Mouse (Mus musculus): Measurements from ENCODE around the gene Hs6st2. TPM values are rescaled to one million over a fixed set of nuclear protein-coding genes. Genes with fewer than 3 reads are reported as not detected.

Gene Hs6st2
- polyA plus RNA-seq, 1 experiment from 2014 or later = 8.8 TPM

DNA sequence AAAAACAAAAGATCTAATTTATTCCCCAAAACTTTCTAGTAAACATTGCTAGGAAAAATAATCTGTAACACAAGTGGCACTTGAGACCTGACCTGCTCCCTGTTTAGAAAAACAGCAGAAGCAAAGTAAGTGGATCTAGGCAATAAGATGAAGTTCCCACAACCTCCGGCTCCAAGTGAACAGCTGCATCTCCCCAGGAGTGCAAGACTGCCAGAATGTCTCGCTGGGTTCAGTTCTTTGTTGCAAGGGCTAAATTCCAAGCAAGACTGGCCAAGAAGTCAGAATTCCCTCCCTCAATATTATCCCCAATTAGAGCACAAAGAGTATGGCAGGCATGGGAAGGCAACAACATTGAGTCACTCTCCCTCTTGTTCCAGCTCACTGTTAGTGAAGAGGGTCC is 23.4 kb downstream of the Hs6st2 start:
- no peaks in the 10 kb centered on the region for H3K4me1 ChIP-seq (replicated peaks)
- H3K4me2 ChIP-seq = no peak overlapping the region
- H3K27me3 ChIP-seq = no peaks in the 10 kb centered on the region
- no peak overlapping the region for H3K4me3 ChIP-seq
- no peak overlapping the region for H3K9ac ChIP-seq
- H3K9me3 ChIP-seq (replicated peaks) = no peaks in the 10 kb centered on the region
- 70% methylated on average over 2 of the region's 2 CpGs for WGBS
- H3K36me3 ChIP-seq = no peaks in the 10 kb centered on the region
- no peak overlapping the region for H3K27ac ChIP-seq
- no peak for ATAC-seq (replicated peaks; ENCODE audit: insufficient number of reproducible peaks, insufficient read depth, low FRiP score, low read depth)

DNA sequence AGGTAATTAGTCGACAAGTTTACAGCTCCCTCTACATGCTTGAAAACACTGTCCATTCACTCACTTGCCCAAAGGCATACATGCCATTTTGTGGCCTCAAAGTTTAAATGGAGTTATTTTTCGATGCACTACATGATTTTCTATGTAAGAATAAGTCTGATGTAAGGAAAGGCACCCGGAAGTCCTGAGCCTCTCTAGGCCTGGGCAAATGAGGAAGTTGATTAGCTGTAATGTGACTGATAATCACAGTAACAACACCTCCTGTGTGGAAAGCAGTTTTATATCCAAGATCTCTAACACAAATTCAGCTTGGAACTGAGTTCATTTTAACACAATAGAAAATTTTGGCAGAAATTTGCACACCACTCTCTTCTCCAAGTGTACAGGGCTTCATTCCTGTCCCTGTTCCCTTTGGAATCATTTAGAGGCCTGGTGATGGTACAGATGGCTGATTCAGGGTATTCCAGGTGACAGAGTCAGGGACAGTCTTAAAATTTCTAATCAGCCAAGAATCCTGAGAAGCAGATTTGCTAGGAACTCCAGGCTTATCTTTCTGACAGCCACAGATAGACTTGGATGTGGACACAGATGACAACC is 38.9 kb downstream of the Hs6st2 start:
- WGBS = 67% methylated on average over 3 of the region's 3 CpGs

DNA sequence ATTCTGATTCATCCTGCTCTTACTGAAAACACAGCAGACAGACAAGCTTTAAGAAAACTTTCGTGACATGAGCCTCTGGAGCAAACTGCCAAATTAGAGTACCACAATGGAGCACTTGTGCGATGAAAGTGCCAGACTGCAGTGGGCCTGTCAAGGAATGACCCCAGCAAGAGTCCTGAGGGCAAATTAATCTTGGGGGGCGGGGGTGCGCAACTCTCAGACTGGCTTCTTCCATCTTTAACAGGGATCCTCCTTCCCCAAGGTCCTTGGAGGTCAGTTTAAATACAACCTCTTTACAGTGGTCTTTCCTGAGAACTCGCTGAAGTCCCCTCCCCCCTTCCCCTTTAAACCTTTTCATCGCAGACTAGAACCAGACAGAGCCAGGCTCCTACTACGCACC is 45.9 kb downstream of the Hs6st2 start:
- no peaks in the 10 kb centered on the region for H3K4me1 ChIP-seq (replicated peaks)
- 68% methylated on average over 7 of the region's 7 CpGs for WGBS
- H3K9ac ChIP-seq = no peak overlapping the region
- no peak overlapping the region for H3K27ac ChIP-seq
- H3K4me2 ChIP-seq = no peak overlapping the region
- H3K4me3 ChIP-seq = no peak overlapping the region
- H3K9me3 ChIP-seq (replicated peaks) = no peaks in the 10 kb centered on the region
- no peaks in the 10 kb centered on the region for H3K27me3 ChIP-seq
- H3K36me3 ChIP-seq = no peaks in the 10 kb centered on the region
- ATAC-seq (replicated peaks; ENCODE audit: insufficient number of reproducible peaks, insufficient read depth, low FRiP score, low read depth) = no peak

More for the DNA sequence above, 38.9 kb downstream of the Hs6st2 start:
- Histone ChIP-seq H3K4me1 (replicated peaks) (no peaks in the 10 kb centered on the region), H3K9me3 (replicated peaks) (no peaks in the 10 kb centered on the region), H3K9ac (no peak overlapping the region), H3K27ac (no peak overlapping the region), H3K27me3 (no peaks in the 10 kb centered on the region), H3K4me2 (no peak overlapping the region), H3K4me3 (no peak overlapping the region), H3K36me3 (no peaks in the 10 kb centered on the region)
- ATAC-seq (replicated peaks; ENCODE audit: insufficient number of reproducible peaks, insufficient read depth, low FRiP score, low read depth) = no peak

DNA sequence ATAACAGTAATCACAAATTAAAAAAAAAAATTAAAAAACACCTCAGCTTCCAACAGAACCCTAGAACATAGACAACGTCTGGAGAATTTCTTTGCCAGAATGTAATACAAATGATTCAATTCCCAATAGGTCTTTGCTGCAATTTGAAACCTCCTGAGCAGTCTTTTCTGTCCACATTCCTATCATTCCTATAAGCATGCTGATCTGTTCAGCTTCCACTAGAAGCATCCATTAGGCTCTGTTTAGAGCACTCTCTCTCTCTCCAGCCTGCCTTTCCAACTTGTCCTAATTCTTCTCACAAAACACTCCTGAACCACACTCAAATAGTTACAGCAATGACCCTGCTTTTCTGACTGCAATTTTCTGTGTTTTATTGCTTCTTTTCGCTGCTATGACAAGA is 50.3 kb downstream of the Hs6st2 start:
- Histone ChIP-seq H3K27me3 (no peaks in the 10 kb centered on the region), H3K4me1 (replicated peaks) (no peaks in the 10 kb centered on the region), H3K4me3 (no peak overlapping the region), H3K4me2 (no peak overlapping the region), H3K9me3 (replicated peaks) (no peaks in the 10 kb centered on the region), H3K9ac (no peak overlapping the region), H3K36me3 (no peaks in the 10 kb centered on the region), H3K27ac (no peak overlapping the region)
- 46% methylated on average over 2 of the region's 2 CpGs for WGBS
- no peak for ATAC-seq (replicated peaks; ENCODE audit: insufficient number of reproducible peaks, insufficient read depth, low FRiP score, low read depth)

DNA sequence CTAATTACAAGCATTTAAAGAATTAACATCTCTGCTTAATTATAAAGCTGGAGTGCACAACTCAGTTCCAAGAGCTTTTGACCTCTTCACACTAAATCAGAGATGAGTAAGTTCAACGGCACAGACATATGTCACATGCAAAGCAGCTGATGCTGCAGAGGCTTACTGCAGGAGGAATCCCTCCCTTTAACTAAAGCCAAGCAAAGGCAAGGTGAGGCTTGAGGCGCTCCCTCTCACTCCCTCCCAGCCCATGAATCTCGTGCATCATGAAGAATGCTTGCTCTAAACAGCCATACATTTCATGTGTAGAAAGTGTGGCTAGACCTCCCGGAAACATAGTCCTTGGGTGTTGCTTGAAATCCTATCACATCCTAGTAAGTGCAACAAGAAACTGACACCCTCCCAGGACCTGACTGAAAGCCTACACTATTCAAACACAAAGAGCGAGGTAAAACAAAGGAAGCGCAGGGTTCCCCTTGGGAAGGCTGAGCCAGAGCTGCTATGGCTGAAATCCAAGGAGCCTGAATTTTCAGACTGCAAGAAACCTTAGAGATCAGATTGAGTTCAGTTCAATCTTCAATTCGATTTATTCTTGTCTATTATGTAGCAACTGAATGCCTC is 67.2 kb downstream of the Hs6st2 start:
- no peaks in the 10 kb centered on the region for H3K9me3 ChIP-seq (replicated peaks)
- no peaks in the 10 kb centered on the region for H3K27me3 ChIP-seq
- H3K36me3 ChIP-seq = no peaks in the 10 kb centered on the region
- H3K4me3 ChIP-seq = no peak overlapping the region
- ATAC-seq (replicated peaks; ENCODE audit: insufficient number of reproducible peaks, insufficient read depth, low FRiP score, low read depth) = no peak
- no peaks in the 10 kb centered on the region for H3K4me1 ChIP-seq (replicated peaks)
- 40% methylated on average over 7 of the region's 7 CpGs for WGBS
- no peak overlapping the region for H3K9ac ChIP-seq
- H3K27ac ChIP-seq = no peak overlapping the region
- no peak overlapping the region for H3K4me2 ChIP-seq

DNA sequence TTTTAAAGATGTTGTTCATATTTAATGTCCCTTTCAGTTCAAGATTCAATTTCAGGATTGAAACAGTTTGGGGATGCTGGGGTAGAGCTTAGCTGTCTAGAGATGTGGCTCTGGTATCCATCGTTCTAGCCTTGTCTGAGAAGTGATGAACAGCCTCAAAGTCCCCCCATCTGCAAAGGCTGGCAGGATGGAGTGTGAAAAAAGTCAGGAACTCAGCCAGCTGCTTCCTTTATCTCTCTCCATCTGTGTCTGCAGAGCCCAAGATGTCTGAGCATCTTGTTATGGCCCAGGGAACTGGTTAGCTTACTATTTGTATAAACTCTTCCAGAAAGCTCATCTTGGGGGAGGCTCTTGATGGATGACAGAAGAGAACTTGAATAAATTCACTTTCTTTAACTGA is 70.9 kb downstream of the Hs6st2 start:
- no peak overlapping the region for H3K9ac ChIP-seq
- WGBS = 25% methylated on average over 1 of the region's 1 CpGs
- H3K27ac ChIP-seq = no peak overlapping the region
- no peaks in the 10 kb centered on the region for H3K27me3 ChIP-seq
- no peaks in the 10 kb centered on the region for H3K36me3 ChIP-seq
- no peak for ATAC-seq (replicated peaks; ENCODE audit: insufficient number of reproducible peaks, insufficient read depth, low FRiP score, low read depth)
- H3K4me3 ChIP-seq = no peak overlapping the region
- no peaks in the 10 kb centered on the region for H3K4me1 ChIP-seq (replicated peaks)
- H3K9me3 ChIP-seq (replicated peaks) = no peaks in the 10 kb centered on the region
- H3K4me2 ChIP-seq = no peak overlapping the region

DNA sequence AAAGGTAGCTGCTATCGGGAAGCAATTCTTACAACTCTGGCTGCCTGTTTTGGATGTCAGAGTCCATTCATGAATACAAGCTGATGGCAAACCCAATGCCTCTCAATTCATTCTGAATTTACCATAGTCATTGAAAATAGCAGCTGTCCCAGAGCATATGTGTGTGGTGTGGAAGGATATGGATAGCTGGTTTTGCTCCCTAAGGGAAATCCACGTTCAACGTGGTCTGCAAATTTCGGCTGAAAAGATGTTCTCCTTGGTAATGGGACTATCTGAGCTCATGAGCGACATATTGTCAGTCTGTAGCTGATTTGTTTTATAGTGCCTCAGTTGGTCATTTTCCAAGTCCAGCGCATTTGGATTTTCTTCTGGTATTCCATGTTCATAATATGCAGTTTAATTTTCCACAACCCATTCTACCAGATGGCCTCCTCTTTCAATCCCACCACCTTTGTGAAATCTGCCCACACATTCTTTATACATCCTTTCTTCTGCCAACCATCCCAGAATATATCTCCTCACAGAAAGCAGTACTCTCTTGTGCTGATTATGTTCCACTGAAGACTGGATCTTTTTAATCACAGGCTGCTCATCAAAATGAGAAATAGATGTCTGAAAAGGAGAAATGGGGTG is 75.3 kb downstream of the Hs6st2 start:
- no peaks in the 10 kb centered on the region for H3K4me1 ChIP-seq (replicated peaks)
- H3K4me2 ChIP-seq = no peak overlapping the region
- WGBS = 79% methylated on average over 6 of the region's 6 CpGs
- no peaks in the 10 kb centered on the region for H3K27me3 ChIP-seq
- H3K36me3 ChIP-seq = no peaks in the 10 kb centered on the region
- H3K4me3 ChIP-seq = no peak overlapping the region
- H3K9ac ChIP-seq = no peak overlapping the region
- ATAC-seq (replicated peaks; ENCODE audit: insufficient number of reproducible peaks, insufficient read depth, low FRiP score, low read depth) = no peak
- no peaks in the 10 kb centered on the region for H3K9me3 ChIP-seq (replicated peaks)
- H3K27ac ChIP-seq = no peak overlapping the region

DNA sequence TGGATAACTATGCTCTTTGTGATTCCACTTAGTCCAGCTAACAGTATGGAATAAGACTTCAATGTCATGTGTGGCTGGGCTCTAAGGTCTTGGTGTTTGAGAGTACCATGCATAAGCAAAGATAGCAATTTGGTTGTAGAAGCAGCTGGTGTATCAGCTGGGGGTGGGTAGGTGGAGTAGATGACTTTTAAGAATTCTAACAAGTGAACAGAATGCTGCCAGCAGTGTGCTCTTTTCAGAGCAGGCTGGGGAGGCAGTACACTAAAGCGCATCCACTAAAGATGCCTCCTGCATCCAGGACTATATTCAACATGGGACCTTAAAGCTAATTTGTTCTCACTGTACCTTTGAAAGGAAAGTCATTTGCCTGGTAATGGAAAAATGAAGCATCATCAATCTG is 88.9 kb downstream of the Hs6st2 start:
- no peaks in the 10 kb centered on the region for H3K9me3 ChIP-seq (replicated peaks)
- no peak overlapping the region for H3K9ac ChIP-seq
- no peaks in the 10 kb centered on the region for H3K36me3 ChIP-seq
- no peak overlapping the region for H3K4me2 ChIP-seq
- H3K27ac ChIP-seq = no peak overlapping the region
- no peaks in the 10 kb centered on the region for H3K4me1 ChIP-seq (replicated peaks)
- ATAC-seq (replicated peaks; ENCODE audit: insufficient number of reproducible peaks, insufficient read depth, low FRiP score, low read depth) = no peak
- WGBS = 92% methylated on average over 1 of the region's 1 CpGs
- no peaks in the 10 kb centered on the region for H3K27me3 ChIP-seq
- no peak overlapping the region for H3K4me3 ChIP-seq

DNA sequence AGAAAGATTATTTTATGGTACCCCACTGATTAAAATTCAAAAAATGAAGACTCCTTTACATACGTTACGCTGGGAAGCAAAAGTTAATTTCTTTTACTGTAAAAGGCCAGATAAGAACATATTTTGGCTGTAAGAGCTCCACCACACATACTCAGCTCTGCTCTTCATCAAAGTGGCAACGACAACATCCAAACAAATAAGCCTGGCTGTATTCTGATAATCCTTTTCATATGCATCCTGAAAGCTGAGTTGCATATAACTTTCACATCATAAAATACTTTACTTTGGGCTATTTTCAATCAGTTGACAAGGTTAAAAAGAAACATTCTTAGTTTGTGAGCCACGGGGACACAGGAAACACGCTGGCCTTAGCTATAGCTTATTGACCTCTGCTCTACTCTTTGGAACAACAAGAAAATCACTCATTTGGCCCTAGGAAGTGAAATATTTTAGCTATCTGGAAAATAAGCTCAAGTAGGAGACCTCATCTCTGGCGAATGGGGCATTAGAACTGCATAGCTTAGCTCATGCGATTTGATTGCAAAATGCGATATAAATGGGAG is 91.1 kb downstream of the Hs6st2 start:
- no peaks in the 10 kb centered on the region for H3K36me3 ChIP-seq
- no peak overlapping the region for H3K9ac ChIP-seq
- no peak overlapping the region for H3K27ac ChIP-seq
- no peaks in the 10 kb centered on the region for H3K9me3 ChIP-seq (replicated peaks)
- H3K4me3 ChIP-seq = no peak overlapping the region
- 69% methylated on average over 8 of the region's 8 CpGs for WGBS
- no peaks in the 10 kb centered on the region for H3K27me3 ChIP-seq
- no peaks in the 10 kb centered on the region for H3K4me1 ChIP-seq (replicated peaks)
- no peak overlapping the region for H3K4me2 ChIP-seq
- ATAC-seq (replicated peaks; ENCODE audit: insufficient number of reproducible peaks, insufficient read depth, low FRiP score, low read depth) = no peak

DNA sequence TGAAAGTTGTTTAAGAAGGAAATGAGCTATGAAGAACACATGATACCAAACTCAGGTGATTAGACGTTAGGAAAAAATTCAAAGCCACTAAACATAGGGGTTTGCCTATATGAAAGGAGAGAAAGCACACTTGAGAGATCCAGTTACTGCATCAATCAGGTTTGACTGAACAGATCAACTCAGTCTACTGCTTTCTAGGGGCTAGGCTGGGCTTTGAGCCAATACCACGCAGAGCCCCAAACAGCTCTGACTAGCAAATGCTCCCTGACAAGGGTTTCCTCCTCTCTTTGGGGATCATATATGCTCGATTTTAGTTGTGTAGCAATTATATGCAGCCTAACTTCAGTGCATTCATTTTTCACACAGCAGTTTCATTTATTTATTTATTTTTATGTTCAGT is 96.2 kb downstream of the Hs6st2 start:
- WGBS = 45% methylated on average over 3 of the region's 3 CpGs
- Histone ChIP-seq H3K4me3 (no peak overlapping the region), H3K27ac (no peak overlapping the region), H3K27me3 (no peaks in the 10 kb centered on the region), H3K4me2 (no peak overlapping the region), H3K9me3 (replicated peaks) (no peaks in the 10 kb centered on the region), H3K9ac (no peak overlapping the region), H3K4me1 (replicated peaks) (no peaks in the 10 kb centered on the region; the same call in 1 of the 2 replicates), H3K36me3 (no peaks in the 10 kb centered on the region)
- no peak for ATAC-seq (replicated peaks; ENCODE audit: insufficient number of reproducible peaks, insufficient read depth, low FRiP score, low read depth)

DNA sequence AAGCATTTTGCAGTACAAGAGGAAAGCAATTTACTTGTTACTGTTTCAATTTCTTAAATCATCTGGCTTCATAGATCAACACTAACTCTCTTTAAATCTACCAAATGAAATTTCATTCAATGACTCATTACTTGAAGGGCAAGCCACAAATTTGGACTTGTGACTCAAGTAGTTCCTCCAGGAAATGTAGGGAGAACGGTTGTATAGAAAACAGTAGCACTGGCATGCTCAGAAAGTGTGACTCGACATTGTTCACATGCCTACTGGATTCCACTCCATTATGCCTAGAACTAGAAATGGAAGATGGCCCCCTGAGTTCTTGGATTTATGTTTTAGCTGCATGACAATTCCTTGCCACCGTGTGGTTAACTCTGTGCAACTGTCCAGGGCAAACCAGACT is 100.0 kb downstream of the Hs6st2 start:
- H3K4me3 ChIP-seq = no peak overlapping the region
- no peaks in the 10 kb centered on the region for H3K27me3 ChIP-seq
- no peak overlapping the region for H3K9ac ChIP-seq
- no peak for ATAC-seq (replicated peaks; ENCODE audit: insufficient number of reproducible peaks, insufficient read depth, low FRiP score, low read depth)
- no peak overlapping the region for H3K27ac ChIP-seq
- 31% methylated on average over 3 of the region's 3 CpGs for WGBS
- no peaks in the 10 kb centered on the region for H3K9me3 ChIP-seq (replicated peaks)
- H3K4me1 ChIP-seq (replicated peaks) = no peaks in the 10 kb centered on the region; the same call in 1 of the 2 replicates
- H3K4me2 ChIP-seq = no peak overlapping the region
- no peaks in the 10 kb centered on the region for H3K36me3 ChIP-seq

DNA sequence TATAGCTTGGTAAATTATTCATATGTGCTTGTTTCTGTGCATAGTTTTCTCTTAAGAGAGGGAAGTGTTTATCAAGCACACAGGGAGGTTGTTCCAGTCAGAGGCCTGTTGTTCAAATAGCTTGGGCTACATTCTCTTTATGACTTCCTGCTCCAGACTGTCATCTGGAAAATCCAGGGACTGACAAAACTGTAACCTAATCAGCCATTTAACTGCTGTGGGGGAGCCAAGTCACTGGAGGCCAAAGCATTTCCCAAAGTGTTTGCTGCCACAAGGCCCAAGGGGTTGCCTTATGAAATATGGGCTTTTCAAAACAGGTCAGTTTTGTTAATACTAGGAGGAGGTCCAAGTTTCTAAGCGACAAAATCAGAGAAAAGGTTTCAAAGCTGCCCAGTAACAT is 119.8 kb downstream of the Hs6st2 start:
- Histone ChIP-seq H3K27me3 (no peaks in the 10 kb centered on the region), H3K4me2 (no peak overlapping the region), H3K4me3 (no peak overlapping the region), H3K27ac (no peak overlapping the region), H3K9ac (no peak overlapping the region), H3K36me3 (no peaks in the 10 kb centered on the region), H3K4me1 (replicated peaks) (no peaks in the 10 kb centered on the region), H3K9me3 (replicated peaks) (no peaks in the 10 kb centered on the region)
- WGBS = 52% methylated on average over 1 of the region's 1 CpGs
- ATAC-seq (replicated peaks; ENCODE audit: insufficient number of reproducible peaks, insufficient read depth, low FRiP score, low read depth) = no peak
